Mouse (Mus musculus): ENCODE data around the gene Zfp202. TPM values are rescaled to one million over a fixed set of nuclear protein-coding genes. Genes with fewer than 3 reads are reported as not detected.
"Not testable (repeated sequence)": the region's sequence is repeated elsewhere in the genome, so short reads cannot be mapped to it uniquely, and the experiment has no call there.

Zfp202 gene
- 0.72 and 0.74 TPM in 2 replicates for polyA plus RNA-seq (2012; rRNA removed)

GRCm38 (mm10) chr9:40192098-40193038 is at the start of gene Zfp202:
TSS of gene Zfp202 (plus strand) at chr9:40192316.
- under 1% methylated on average over 60 of the region's 63 CpGs for WGBS
- no peaks in the 10 kb centered on the region for H3K27me3 ChIP-seq (ENCODE audit: control insufficient read depth, insufficient read depth, low read length)
- H3K36me3 ChIP-seq (ENCODE audit: control insufficient read depth, insufficient read depth, low read length) = no peaks in the 10 kb centered on the region
- H3K4me3 ChIP-seq (ENCODE audit: extremely low read depth, insufficient read depth, insufficient read length) = peak within 1 kb of the TSS; percentile 63
- TF ChIP-seq CTCF (IDR thresholded peaks at IDR 0.05; ENCODE audit: extremely low read depth, insufficient read depth, insufficient read length, insufficient replicate concordance) = peak; percentile 14; the same call in 1 of the 2 replicates
- no peak for TF ChIP-seq POLR2A (IDR thresholded peaks at IDR 0.05; ENCODE audit: low read depth, low read length)
- peak in 1 of 2 experiments; percentile 64 for DNase-seq (ENCODE audit: low read depth in 1 of 2, low spot score in 2 of 2)
- no peak within 1 kb of the TSS for H3K27ac ChIP-seq (ENCODE audit: insufficient read depth, low read length)
- peaks cover 7% of the 10 kb centered on the region; the same call in 1 of the 2 replicates for H3K4me1 ChIP-seq (ENCODE audit: control insufficient read depth, insufficient read depth, insufficient read length)

GRCm38 (mm10) chr9:40155118-40155644 is 36.9 kb upstream of the Zfp202 start:
- Histone ChIP-seq H3K27me3 (ENCODE audit: control insufficient read depth, insufficient read depth, low read length) (no peaks in the 10 kb centered on the region), H3K4me3 (ENCODE audit: extremely low read depth, insufficient read depth, insufficient read length) (no peak overlapping the region), H3K4me1 (ENCODE audit: control insufficient read depth, insufficient read depth, insufficient read length) (no peaks in the 10 kb centered on the region), H3K36me3 (ENCODE audit: control insufficient read depth, insufficient read depth, low read length) (no peaks in the 10 kb centered on the region), H3K27ac (ENCODE audit: insufficient read depth, low read length) (no peak overlapping the region)
- TF ChIP-seq CTCF (IDR thresholded peaks at IDR 0.05; ENCODE audit: extremely low read depth, insufficient read depth, insufficient read length, insufficient replicate concordance) (no peak), POLR2A (IDR thresholded peaks at IDR 0.05; ENCODE audit: low read depth, low read length) (no peak)
- DNase-seq (ENCODE audit: low read depth in 1 of 2, low spot score in 2 of 2) = no peak
- 79% methylated on average over 4 of the region's 4 CpGs for WGBS

GRCm38 (mm10) chr9:40166446-40166845 is 25.7 kb upstream of the Zfp202 start:
- 96% methylated on average over 1 of the region's 1 CpGs for WGBS
- Histone ChIP-seq H3K36me3 (ENCODE audit: control insufficient read depth, insufficient read depth, low read length) (no peaks in the 10 kb centered on the region), H3K4me1 (ENCODE audit: control insufficient read depth, insufficient read depth, insufficient read length) (no peaks in the 10 kb centered on the region), H3K27me3 (ENCODE audit: control insufficient read depth, insufficient read depth, low read length) (no peaks in the 10 kb centered on the region), H3K4me3 (ENCODE audit: extremely low read depth, insufficient read depth, insufficient read length) (no peak overlapping the region), H3K27ac (ENCODE audit: insufficient read depth, low read length) (no peak overlapping the region)
- DNase-seq (ENCODE audit: low read depth in 1 of 2, low spot score in 2 of 2) = no peak
- TF ChIP-seq POLR2A (IDR thresholded peaks at IDR 0.05; ENCODE audit: low read depth, low read length) = no peak
- no peak for TF ChIP-seq CTCF (IDR thresholded peaks at IDR 0.05; ENCODE audit: extremely low read depth, insufficient read depth, insufficient read length, insufficient replicate concordance)

- Histone ChIP-seq H3K27me3 (ENCODE audit: control insufficient read depth, insufficient read depth, low read length) (no peaks in the 10 kb centered on the region), H3K4me1 (ENCODE audit: control insufficient read depth, insufficient read depth, insufficient read length) (no peaks in the 10 kb centered on the region), H3K4me3 (ENCODE audit: extremely low read depth, insufficient read depth, insufficient read length) (no peak overlapping the region), H3K27ac (ENCODE audit: insufficient read depth, low read length) (no peak overlapping the region), H3K36me3 (ENCODE audit: control insufficient read depth, insufficient read depth, low read length) (no peaks in the 10 kb centered on the region)
- 87% methylated on average over 6 of the region's 6 CpGs for whole genome bisulfite sequencing
- TF ChIP-seq CTCF (IDR thresholded peaks at IDR 0.05; ENCODE audit: extremely low read depth, insufficient read depth, insufficient read length, insufficient replicate concordance) = no peak
- TF ChIP-seq POLR2A (IDR thresholded peaks at IDR 0.05; ENCODE audit: low read depth, low read length) = no peak
- DNase-seq (ENCODE audit: low read depth in 1 of 2, low spot score in 2 of 2) = no peak
Measured at GRCm38 (mm10) chr9:40177017-40177416, 15.1 kb upstream of the Zfp202 start.

- H3K36me3 ChIP-seq (ENCODE audit: control insufficient read depth, insufficient read depth, low read length) = no peaks in the 10 kb centered on the region
Measured at GRCm38 (mm10) chr9:40180620-40181019, 11.5 kb upstream of the Zfp202 start, which contains the start of gene Olfr986. TSS of gene Olfr986 (plus strand) at chr9:40180920.

GRCm38 (mm10) chr9:40185166-40185565 is 7.0 kb upstream of the Zfp202 start:
- 69% methylated on average over 2 of the region's 2 CpGs for WGBS

More at GRCm38 (mm10) chr9:40180620-40181019, 11.5 kb upstream of the Zfp202 start, which contains the start of gene Olfr986:
- no peak for TF ChIP-seq CTCF (IDR thresholded peaks at IDR 0.05; ENCODE audit: extremely low read depth, insufficient read depth, insufficient read length, insufficient replicate concordance)
- TF ChIP-seq POLR2A (IDR thresholded peaks at IDR 0.05; ENCODE audit: low read depth, low read length) = no peak
- no peak within 1 kb of the TSS for H3K27ac ChIP-seq (ENCODE audit: insufficient read depth, low read length)
- no peaks in the 10 kb centered on the region for H3K4me1 ChIP-seq (ENCODE audit: control insufficient read depth, insufficient read depth, insufficient read length)
- no peak for DNase-seq (ENCODE audit: low read depth in 1 of 2, low spot score in 2 of 2)
- WGBS = 90% methylated on average over 5 of the region's 5 CpGs
- no peaks in the 10 kb centered on the region for H3K27me3 ChIP-seq (ENCODE audit: control insufficient read depth, insufficient read depth, low read length)
- H3K4me3 ChIP-seq (ENCODE audit: extremely low read depth, insufficient read depth, insufficient read length) = no peak within 1 kb of the TSS

More at GRCm38 (mm10) chr9:40185166-40185565, 7.0 kb upstream of the Zfp202 start:
- H3K27ac ChIP-seq (ENCODE audit: insufficient read depth, low read length); H3K36me3 ChIP-seq (ENCODE audit: control insufficient read depth, insufficient read depth, low read length); H3K4me1 ChIP-seq (ENCODE audit: control insufficient read depth, insufficient read depth, insufficient read length); DNase-seq (ENCODE audit: low read depth in 1 of 2, low spot score in 2 of 2); H3K27me3 ChIP-seq (ENCODE audit: control insufficient read depth, insufficient read depth, low read length); H3K4me3 ChIP-seq (ENCODE audit: extremely low read depth, insufficient read depth, insufficient read length): not testable (repeated sequence)
